Mouse (Mus musculus): ENCODE measurements around the gene Rsrc1.

- TF ChIP-seq CTCF (IDR thresholded peaks at IDR 0.05; ENCODE audit: low read depth, low read length) (no peak), POLR2A (IDR thresholded peaks at IDR 0.05; ENCODE audit: borderline replicate concordance, low read depth, low read length) (no peak)
Measured at GRCm38 (mm10) chr3:67146280-67146679, 165.1 kb downstream of the Rsrc1 start.

Measured in bone marrow macrophage, adult 2 months (primary cell).